Mouse (Mus musculus) liver (tissue): ENCODE results near the gene Xpo1.
"Not testable (repeated sequence)": the region's sequence is repeated elsewhere in the genome, so short reads cannot be mapped to it uniquely, and the experiment has no call there.

Experiments used
- DNase-seq: peaks from one replicate; pipeline ENCODE4 v3.0.0-alpha.2; 2020; ENCODE audit warnings: mixed read lengths

Gene Xpo1

GRCm38 (mm10) chr11:23255427-23256193, at the start of gene Xpo1:
Gene Xpo1 (plus strand): TSS chr11:23256041.
- DNase-seq, result peak; percentile 99

GRCm38 (mm10) chr11:23209717-23210116, 46.1 kb upstream of the Xpo1 start:
- DNase-seq, result no peak

- peak; percentile 45 for DNase-seq
Measured at GRCm38 (mm10) chr11:23210590-23211510, 45.0 kb upstream of the Xpo1 start.

- no peak for DNase-seq
Measured at GRCm38 (mm10) chr11:23217430-23217829, 38.4 kb upstream of the Xpo1 start.

GRCm38 (mm10) chr11:23236015-23236414, 19.8 kb upstream of the Xpo1 start:
- peak; percentile 15 for DNase-seq

- DNase-seq, result no peak
Measured at GRCm38 (mm10) chr11:23253931-23254330, 1.9 kb upstream of the Xpo1 start.

GRCm38 (mm10) chr11:23254548-23254947, 1.3 kb upstream of the Xpo1 start:
- DNase-seq, result peak; percentile 53

- DNase-seq, result no peak
Measured at GRCm38 (mm10) chr11:23255053-23255426, 801 bp upstream of the Xpo1 start.

GRCm38 (mm10) chr11:23256194-23256802, 457 bp downstream of the Xpo1 start:
- DNase-seq, result peak; percentile 60

- peak; percentile 91 for DNase-seq
Measured at GRCm38 (mm10) chr11:23256803-23257704, 1.2 kb downstream of the Xpo1 start.

- no peak for DNase-seq
Measured at GRCm38 (mm10) chr11:23259073-23259472, 3.2 kb downstream of the Xpo1 start.

GRCm38 (mm10) chr11:23259481-23259880, 3.6 kb downstream of the Xpo1 start:
- no peak for DNase-seq

- no peak for DNase-seq
Measured at GRCm38 (mm10) chr11:23260186-23260585, 4.3 kb downstream of the Xpo1 start.

- no peak for DNase-seq
Measured at GRCm38 (mm10) chr11:23261490-23261889, 5.6 kb downstream of the Xpo1 start.

- no peak for DNase-seq
Measured at GRCm38 (mm10) chr11:23264949-23265348, 9.1 kb downstream of the Xpo1 start.

- DNase-seq, result no peak
Measured at GRCm38 (mm10) chr11:23271770-23272724, 16.2 kb downstream of the Xpo1 start.

- DNase-seq, result no peak
Measured at GRCm38 (mm10) chr11:23275780-23276179, 19.9 kb downstream of the Xpo1 start.

- DNase-seq, result no peak
Measured at GRCm38 (mm10) chr11:23284469-23284868, 28.6 kb downstream of the Xpo1 start.

GRCm38 (mm10) chr11:23288866-23289265, 33.0 kb downstream of the Xpo1 start:
- DNase-seq, result not testable (repeated sequence)

GRCm38 (mm10) chr11:23297379-23297778, 41.5 kb downstream of the Xpo1 start:
- no peak for DNase-seq

- DNase-seq, result no peak
Measured at GRCm38 (mm10) chr11:23298301-23298700, 42.5 kb downstream of the Xpo1 start.
